Mouse (Mus musculus) ES-Bruce4 (cell line): ENCODE data around the gene Hoxc10. TPM values are rescaled to one million over a fixed set of nuclear protein-coding genes. Genes with fewer than 3 reads are reported as not detected.

Experiments
- H3K27ac ChIP-seq: 2 replicates; pipeline ENCODE4 v1.5.1; 2012; ENCODE audit warnings: low read length, inconsistent platforms; ENCODE audit not compliant: insufficient read depth
- H3K27me3 ChIP-seq: 2 replicates; pipeline ENCODE4 v1.6.1; 2012; ENCODE audit warnings: mild to moderate bottlenecking, low read length, inconsistent platforms; ENCODE audit not compliant: control insufficient read depth, poor library complexity, insufficient read depth, severe bottlenecking
- H3K36me3 ChIP-seq: 2 replicates; pipeline ENCODE4 v1.6.1; 2012; ENCODE audit warnings: inconsistent platforms, mild to moderate bottlenecking, low read length, moderate library complexity; ENCODE audit not compliant: control insufficient read depth, poor library complexity, insufficient read depth, severe bottlenecking
- H3K4me1 ChIP-seq: one replicate; pipeline ENCODE4 v1.8.1; 2011; ENCODE audit warnings: low read length; ENCODE audit not compliant: control insufficient read depth, insufficient read depth
- H3K4me3 ChIP-seq: 2 replicates; pipeline ENCODE4 v1.5.1; 2011; ENCODE audit warnings: low read depth, mild to moderate bottlenecking, low read length
- H3K9ac ChIP-seq: 2 replicates; pipeline ENCODE4 v1.6.1; 2012; ENCODE audit warnings: low read depth, mild to moderate bottlenecking, inconsistent platforms; ENCODE audit not compliant: poor library complexity, severe bottlenecking
- H3K9me3 ChIP-seq: replicated peaks from 2 replicates; pipeline ENCODE4 v1.6.1; 2012; ENCODE audit warnings: mild to moderate bottlenecking, low read length, inconsistent platforms; ENCODE audit not compliant: control insufficient read depth, poor library complexity, insufficient read depth, severe bottlenecking
- CTCF ChIP-seq: IDR thresholded peaks from one replicate; pipeline ENCODE4 v1.8.1; 2011; ENCODE audit warnings: low read depth, low read length
- EP300 ChIP-seq: IDR thresholded peaks from 2 replicates; pipeline ENCODE4 v1.6.1; 2011; ENCODE audit warnings: low read depth, low read length; ENCODE audit not compliant: insufficient read depth
- POLR2A ChIP-seq: IDR thresholded peaks from one replicate; pipeline ENCODE4 v1.8.1; 2011; ENCODE audit warnings: low read length; ENCODE audit not compliant: insufficient read depth
- polyA plus RNA-seq: library from polyadenylated mRNA; stranded (reverse); fragments of >200 nt; gene quantifications from 2 replicates; pipeline ENCODE4 v1.2.4, GENCODE M21; 2011; ENCODE audit warnings: low read depth; ENCODE audit not compliant: missing spikeins, insufficient read depth, insufficient read length

Hoxc10 gene
- polyA plus RNA-seq, 1 experiment = not detected

GRCm38 (mm10) chr15:102996548-102996947 is 30.0 kb downstream of the Hoxc10 start:
- Histone ChIP-seq H3K4me1 (no peaks in the 10 kb centered on the region), H3K27ac (no peak overlapping the region), H3K36me3 (no peaks in the 10 kb centered on the region), H3K9ac (no peak overlapping the region), H3K4me3 (no peak overlapping the region), H3K9me3 (no peaks in the 10 kb centered on the region), H3K27me3 (peaks cover 57% of the 10 kb centered on the region)
- TF ChIP-seq EP300 (no peak), POLR2A (no peak), CTCF (no peak)

DNA sequence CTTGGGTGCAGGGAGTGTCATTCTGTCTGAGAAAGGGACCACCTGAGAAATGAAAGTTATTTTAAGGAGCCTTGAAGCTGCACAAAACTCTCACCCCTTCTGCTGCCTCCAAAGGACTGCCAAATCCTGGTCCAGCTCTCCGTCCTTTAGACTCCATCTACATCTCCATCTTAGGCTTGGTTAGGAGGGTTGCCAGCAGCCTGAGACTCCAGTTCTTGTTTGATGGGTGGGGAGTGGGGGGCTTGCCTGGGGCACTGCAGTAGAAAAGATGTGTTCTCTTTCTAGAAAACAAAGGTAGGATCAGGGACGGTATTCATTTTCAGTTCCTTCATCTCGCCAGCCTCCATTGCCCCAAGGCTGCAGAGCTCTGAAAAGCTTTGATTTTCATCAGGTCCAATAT is 30.8 kb downstream of the Hoxc10 start:
- H3K36me3 ChIP-seq = no peaks in the 10 kb centered on the region
- TF ChIP-seq CTCF (no peak), POLR2A (no peak), EP300 (no peak)
- no peaks in the 10 kb centered on the region for H3K4me1 ChIP-seq
- H3K9me3 ChIP-seq = no peaks in the 10 kb centered on the region
- H3K4me3 ChIP-seq = no peak overlapping the region
- H3K27ac ChIP-seq = no peak overlapping the region
- no peak overlapping the region for H3K9ac ChIP-seq
- H3K27me3 ChIP-seq = peaks cover 58% of the 10 kb centered on the region

DNA sequence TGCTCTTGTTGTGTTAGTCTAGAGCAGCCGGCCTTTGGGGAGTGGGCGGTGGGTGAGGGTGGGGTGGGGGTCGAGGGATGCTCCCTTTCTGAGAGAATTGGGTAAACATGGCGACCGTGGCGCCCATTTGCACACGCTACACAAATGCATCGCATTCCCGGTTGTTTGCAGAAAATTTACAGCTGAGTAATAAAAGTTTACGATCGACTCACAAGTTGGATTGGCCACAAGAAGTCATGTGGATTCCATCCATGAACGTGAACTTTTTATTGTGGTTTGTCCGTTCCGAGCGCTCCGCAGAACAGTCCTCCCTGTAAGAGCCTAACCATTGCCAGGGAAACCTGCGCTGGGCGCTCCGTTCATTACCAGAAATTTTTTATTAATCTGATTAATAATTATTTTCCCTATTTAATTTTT is 31.4 kb downstream of the Hoxc10 start, which contains the start of gene Hoxc6:
Gene Hoxc6, plus strand, starts transcription at position 319 of the 417 bp plus-strand sequence.
- Histone ChIP-seq H3K9ac (peak within 1 kb of the TSS; percentile 51), H3K27me3 (peaks cover 57% of the 10 kb centered on the region), H3K27ac (no peak within 1 kb of the TSS), H3K4me3 (peak within 1 kb of the TSS; percentile 60), H3K4me1 (no peaks in the 10 kb centered on the region), H3K9me3 (no peaks in the 10 kb centered on the region), H3K36me3 (no peaks in the 10 kb centered on the region)
- TF ChIP-seq CTCF (no peak), EP300 (no peak), POLR2A (no peak)

DNA sequence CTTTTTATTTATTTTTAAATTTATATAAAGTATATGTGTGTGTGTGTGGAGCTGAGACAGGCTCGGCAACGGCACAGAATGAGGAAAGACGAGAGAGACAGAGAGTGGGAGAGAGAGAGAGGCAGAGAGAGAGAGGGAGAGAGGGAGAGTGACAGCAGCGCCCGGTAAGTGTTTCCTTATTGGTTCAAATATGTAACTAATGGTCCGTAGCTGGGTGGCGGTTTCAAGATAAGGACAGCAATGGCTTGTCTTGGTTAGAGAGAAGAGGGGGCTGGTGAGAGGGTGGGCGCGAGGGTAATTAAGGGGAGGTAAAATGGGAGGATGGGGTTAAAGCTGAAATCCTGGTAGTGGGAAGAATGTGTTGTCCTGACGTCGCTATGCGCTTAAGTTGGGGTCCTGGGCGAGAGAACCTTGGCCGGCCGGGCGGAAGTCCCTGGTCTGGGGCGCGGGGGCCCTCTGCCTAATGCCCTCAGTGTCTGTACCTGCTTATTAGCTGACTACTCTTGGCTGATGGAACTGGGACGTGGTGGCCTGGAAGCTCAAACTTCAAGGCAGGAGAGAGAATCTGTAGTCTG is 32.1 kb downstream of the Hoxc10 start:
- Histone ChIP-seq H3K4me3 (peak overlapping the region; percentile 60), H3K9ac (peak overlapping the region; percentile 51), H3K27me3 (peaks cover 59% of the 10 kb centered on the region), H3K9me3 (no peaks in the 10 kb centered on the region), H3K27ac (no peak overlapping the region), H3K4me1 (no peaks in the 10 kb centered on the region), H3K36me3 (no peaks in the 10 kb centered on the region)
- no peak for TF ChIP-seq POLR2A
- TF ChIP-seq CTCF = no peak
- TF ChIP-seq EP300 = no peak

- Histone ChIP-seq H3K27me3 (peaks cover 60% of the 10 kb centered on the region), H3K27ac (no peak overlapping the region), H3K9ac (peak overlapping the region; percentile 51), H3K36me3 (no peaks in the 10 kb centered on the region), H3K9me3 (no peaks in the 10 kb centered on the region), H3K4me1 (no peaks in the 10 kb centered on the region), H3K4me3 (peak overlapping the region; percentile 60)
- TF ChIP-seq CTCF (no peak), POLR2A (no peak), EP300 (no peak)
Measured at GRCm38 (mm10) chr15:102999183-102999831, 32.7 kb downstream of the Hoxc10 start.

GRCm38 (mm10) chr15:102999955-103000354 is 33.4 kb downstream of the Hoxc10 start:
- Histone ChIP-seq H3K4me1 (no peaks in the 10 kb centered on the region), H3K4me3 (no peak overlapping the region), H3K36me3 (no peaks in the 10 kb centered on the region), H3K9me3 (no peaks in the 10 kb centered on the region), H3K27me3 (peaks cover 62% of the 10 kb centered on the region), H3K9ac (no peak overlapping the region), H3K27ac (no peak overlapping the region)
- TF ChIP-seq POLR2A (no peak), EP300 (no peak), CTCF (no peak)
